Mouse (Mus musculus) heart, embryonic 15.5 days (tissue): Measurements from ENCODE around the gene Hist2h4. TPM values are rescaled to one million over a fixed set of nuclear protein-coding genes. Genes with fewer than 3 reads are reported as not detected.
A peak's percentile ranks its signal among the peaks of the same experiment; 100 is the strongest.
"Not testable (repeated sequence)": the region's sequence is repeated elsewhere in the genome, so short reads cannot be mapped to it uniquely, and the experiment has no call there.

Source experiments
- ATAC-seq: fragments of 200-750 bp; cut with Nextera tagmentation; replicated peaks from 2 replicates; pipeline ENCODE4 v1.8.0; 2017; ENCODE audit warnings: low read depth, moderate TSS enrichment; ENCODE audit not compliant: insufficient number of reproducible peaks, insufficient read depth, low FRiP score
- H3K27ac ChIP-seq: fragments of 300-500 bp; sonication (generic); 2 replicates; pipeline ENCODE4 v1.5.1; 2015; ENCODE audit warnings: mild to moderate bottlenecking, inconsistent platforms
- H3K27me3 ChIP-seq: fragments of 300-500 bp; sonication (generic); 2 replicates; pipeline ENCODE4 v1.6.1; 2015; ENCODE audit warnings: inconsistent platforms
- H3K36me3 ChIP-seq: fragments of 300-500 bp; sonication (generic); 2 replicates; pipeline ENCODE4 v1.6.1; 2015; ENCODE audit warnings: mild to moderate bottlenecking, inconsistent platforms
- H3K4me1 ChIP-seq: fragments of 300-500 bp; sonication (generic); replicated peaks from 2 replicates; pipeline ENCODE4 v1.6.1; 2015; ENCODE audit warnings: inconsistent platforms
- H3K4me2 ChIP-seq: fragments of 300-500 bp; sonication (generic); 2 replicates; pipeline ENCODE4 v1.6.1; 2015; ENCODE audit warnings: inconsistent platforms, mild to moderate bottlenecking, moderate library complexity
- H3K4me3 ChIP-seq: fragments of 300-500 bp; sonication (generic); 2 replicates; pipeline ENCODE4 v1.5.1; 2015; ENCODE audit warnings: mild to moderate bottlenecking, inconsistent platforms
- H3K9ac ChIP-seq: fragments of 300-500 bp; sonication (generic); 2 replicates; pipeline ENCODE4 v1.6.1; 2015; ENCODE audit warnings: mild to moderate bottlenecking, inconsistent platforms
- H3K9me3 ChIP-seq: fragments of 300-500 bp; sonication (generic); replicated peaks from 2 replicates; pipeline ENCODE4 v1.6.1; 2016; ENCODE audit warnings: inconsistent platforms
- WGBS: fragments of 180-500 bp; shearing (Covaris S2); methylation state at CpG from one replicate; pipeline ENCODE4 v1.1.7; 2015; ENCODE audit warnings: mixed read lengths; 5-methylcytosine and 5-hydroxymethylcytosine counted together
- polyA plus RNA-seq: library from polyadenylated mRNA; unstranded; fragments of >200 nt; fragmentation: Nextera tagmentation; extraction: Ambion mirVana; gene quantifications from 2 replicates; pipeline ENCODE4 v1.2.1, GENCODE M21; 2015

Hist2h4 gene
- polyA plus RNA-seq, 1 experiment from 2014 or later: 3.9 TPM

DNA sequence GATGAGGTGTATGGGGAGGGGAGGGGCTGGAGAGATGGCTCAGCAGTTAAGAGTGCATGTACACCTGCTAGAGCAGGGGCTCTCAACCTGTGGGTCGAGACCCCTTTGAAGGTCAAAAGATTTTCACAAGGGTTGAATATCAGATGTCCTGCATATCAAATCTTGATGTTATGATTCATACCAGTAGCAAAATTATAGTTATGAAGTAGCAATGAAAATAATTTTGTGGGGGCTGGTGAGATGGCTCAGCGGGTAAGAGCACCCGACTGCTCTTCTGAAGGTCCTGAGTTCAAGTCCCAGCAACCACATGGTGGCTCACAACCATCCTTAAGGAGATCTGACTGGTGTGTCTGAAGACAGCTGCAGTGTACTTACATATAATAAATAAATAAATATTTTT lies 27.6 kb upstream of the Hist2h4 start:
- H3K9ac ChIP-seq, H3K36me3 ChIP-seq, H3K27ac ChIP-seq, H3K4me2 ChIP-seq, H3K4me1 ChIP-seq, ATAC-seq, H3K9me3 ChIP-seq, H3K4me3 ChIP-seq, H3K27me3 ChIP-seq: not testable (repeated sequence)
- 87% methylated on average over 3 of the region's 3 CpGs for WGBS

DNA sequence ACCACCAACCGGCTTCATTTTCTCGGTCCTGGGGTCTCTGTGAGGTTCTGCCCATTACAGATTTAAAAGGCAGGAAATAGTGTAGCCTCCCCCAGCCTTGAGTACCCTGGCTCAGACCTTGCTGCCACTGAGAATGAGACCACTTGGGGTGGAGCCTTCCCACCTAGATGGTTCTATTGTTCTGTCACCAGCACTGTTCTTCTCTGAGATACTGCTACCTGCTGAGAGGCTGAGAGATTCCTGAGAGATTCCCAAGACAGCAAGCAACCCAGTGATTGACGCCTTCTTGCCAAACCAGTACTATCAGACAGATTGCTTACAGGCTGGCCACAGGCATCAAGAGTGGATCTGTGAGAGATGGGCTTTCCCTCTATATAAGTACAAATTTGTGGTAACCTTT lies 26.1 kb upstream of the Hist2h4 start:
- H3K9ac ChIP-seq: no peak overlapping the region
- H3K9me3 ChIP-seq: no peaks in the 10 kb centered on the region
- H3K4me2 ChIP-seq: no peak overlapping the region
- no peak overlapping the region for H3K27ac ChIP-seq
- no peak for ATAC-seq
- H3K4me1 ChIP-seq: peaks cover 2% of the 10 kb centered on the region; the same call in 1 of the 2 replicates
- no peak overlapping the region for H3K4me3 ChIP-seq
- H3K27me3 ChIP-seq: peaks cover 10% of the 10 kb centered on the region; the same call in 1 of the 2 replicates
- no peaks in the 10 kb centered on the region for H3K36me3 ChIP-seq
- WGBS: 72% methylated on average over 3 of the region's 3 CpGs

DNA sequence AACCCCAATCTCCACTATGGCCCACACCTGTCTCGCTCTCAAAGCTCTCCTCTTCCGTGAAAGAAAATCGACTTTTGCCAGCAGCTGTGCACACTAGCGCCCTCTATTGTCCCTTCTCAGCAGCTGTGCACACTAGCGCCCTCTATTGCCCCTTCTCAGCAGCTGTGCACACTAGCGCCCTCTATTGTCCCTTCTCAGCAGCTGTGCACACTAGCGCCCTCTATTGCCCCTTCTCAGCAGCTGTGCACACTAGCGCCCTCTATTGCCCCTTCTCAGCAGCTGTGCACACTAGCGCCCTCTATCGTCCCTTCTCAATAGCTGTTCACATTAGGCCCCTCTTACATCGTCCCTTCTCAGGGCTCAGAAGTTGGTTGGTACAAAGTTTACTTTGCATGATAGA lies 24.2 kb upstream of the Hist2h4 start:
- not testable (repeated sequence) for H3K9me3 ChIP-seq, H3K4me2 ChIP-seq, H3K4me3 ChIP-seq, H3K4me1 ChIP-seq, H3K27ac ChIP-seq, H3K9ac ChIP-seq, ATAC-seq, H3K36me3 ChIP-seq
- WGBS: 87% methylated on average over 11 of the region's 11 CpGs
- peaks cover 19% of the 10 kb centered on the region for H3K27me3 ChIP-seq

DNA sequence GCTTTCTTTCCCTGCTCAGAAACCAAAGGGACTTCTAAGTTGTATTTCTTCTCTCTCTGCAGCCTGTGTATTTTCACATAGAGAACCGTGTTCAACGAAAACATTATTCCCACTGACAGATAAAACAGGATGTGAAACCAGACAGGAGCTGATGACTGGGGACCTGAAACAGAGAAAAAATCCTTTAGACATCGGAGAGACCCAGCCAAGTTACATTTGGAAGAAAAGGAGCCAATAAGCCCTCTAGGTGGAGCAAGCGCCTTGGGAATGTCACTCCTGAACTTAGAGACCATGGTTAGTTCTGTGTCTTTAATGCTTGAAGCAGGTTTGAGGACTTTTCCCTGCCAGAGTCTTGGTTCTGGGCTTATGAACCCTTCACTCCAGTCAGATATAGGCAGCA lies 21.3 kb upstream of the Hist2h4 start:
- H3K9ac ChIP-seq: no peak overlapping the region

DNA sequence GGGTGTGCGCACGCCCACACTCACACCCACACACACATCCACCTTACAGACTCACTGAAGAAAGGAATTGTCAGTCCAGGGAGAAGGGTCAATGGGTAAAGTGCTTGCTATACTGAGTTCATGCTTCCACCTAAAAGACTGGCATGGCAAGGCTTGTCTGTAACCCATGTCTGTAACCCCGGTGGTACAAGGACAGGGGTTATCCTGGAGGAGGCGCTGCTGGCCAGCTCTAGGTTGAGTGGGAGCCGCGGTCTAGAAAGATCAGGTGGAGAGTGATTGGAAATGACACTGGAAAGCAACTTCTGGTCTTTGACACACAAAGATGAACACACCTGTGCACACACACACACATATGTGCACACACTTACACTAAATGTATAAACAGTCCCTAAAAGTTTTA lies 17.5 kb upstream of the Hist2h4 start:
- no peaks in the 10 kb centered on the region for H3K36me3 ChIP-seq
- no peak overlapping the region for H3K27ac ChIP-seq
- 49% methylated on average over 6 of the region's 6 CpGs for WGBS
- peaks cover 16% of the 10 kb centered on the region for H3K4me1 ChIP-seq
- ATAC-seq: no peak
- H3K9me3 ChIP-seq: no peaks in the 10 kb centered on the region
- peaks cover 17% of the 10 kb centered on the region for H3K27me3 ChIP-seq
- no peak overlapping the region for H3K9ac ChIP-seq
- no peak overlapping the region for H3K4me2 ChIP-seq
- no peak overlapping the region for H3K4me3 ChIP-seq

More for the DNA sequence above, 21.3 kb upstream of the Hist2h4 start:
- peak overlapping the region; percentile 8; the same call in 1 of the 2 replicates for H3K4me3 ChIP-seq
- H3K27me3 ChIP-seq: peaks cover 19% of the 10 kb centered on the region
- no peak overlapping the region for H3K27ac ChIP-seq
- H3K36me3 ChIP-seq: no peaks in the 10 kb centered on the region
- ATAC-seq: no peak
- WGBS: 13% methylated on average over 4 of the region's 4 CpGs
- H3K4me1 ChIP-seq: peaks cover 8% of the 10 kb centered on the region; the same call in 1 of the 2 replicates
- no peaks in the 10 kb centered on the region for H3K9me3 ChIP-seq
- peak overlapping the region; percentile 39 for H3K4me2 ChIP-seq

DNA sequence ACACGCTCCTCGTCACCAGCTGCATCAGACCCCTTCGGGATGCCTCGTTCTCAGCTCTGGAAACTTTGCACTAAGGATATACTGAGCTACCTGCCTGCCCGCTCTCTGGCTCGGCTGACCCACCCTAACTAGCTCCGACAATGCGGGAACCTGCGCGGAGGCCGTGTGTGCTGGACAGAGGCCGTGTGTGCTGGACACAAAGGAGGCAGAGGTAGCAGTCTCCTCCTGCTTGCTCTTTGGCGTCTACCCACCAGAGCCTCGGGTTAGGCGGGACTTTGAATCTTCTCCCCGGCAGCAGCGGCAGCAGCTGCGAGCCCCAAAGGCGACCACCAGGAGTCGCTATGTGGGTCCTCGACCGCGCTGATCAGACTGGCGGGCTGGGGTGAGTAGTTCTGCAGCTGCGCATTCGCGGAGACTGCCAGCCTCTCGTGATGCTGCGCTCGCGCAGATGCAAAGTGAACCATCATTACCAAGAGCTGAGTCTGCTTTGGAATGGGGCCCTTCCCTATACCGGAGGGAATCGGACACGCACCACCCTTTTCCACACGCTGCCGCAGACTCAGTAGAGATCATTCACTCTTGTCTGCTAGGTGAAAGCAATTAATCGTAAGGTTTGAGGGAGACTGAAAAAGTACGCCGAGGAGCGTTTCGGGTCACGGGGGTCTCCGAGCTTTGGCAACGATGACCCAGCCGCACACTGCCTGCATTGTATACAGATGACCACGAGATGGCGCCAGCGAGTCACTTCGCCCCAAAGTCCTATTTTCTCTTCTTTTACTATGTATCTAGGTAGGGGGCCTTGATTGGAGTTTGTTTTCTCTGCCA lies 14.9 kb upstream of the Hist2h4 start:
- Histone ChIP-seq H3K9ac (peak overlapping the region; percentile 50), H3K4me1 (peaks cover 9% of the 10 kb centered on the region), H3K27ac (peak overlapping the region; percentile 77), H3K27me3 (peaks cover 5% of the 10 kb centered on the region), H3K36me3 (no peaks in the 10 kb centered on the region), H3K4me2 (peak overlapping the region; percentile 81), H3K9me3 (no peaks in the 10 kb centered on the region), H3K4me3 (peak overlapping the region; percentile 56)
- ATAC-seq: peak; percentile 91
- WGBS: under 1% methylated on average over 49 of the region's 49 CpGs

DNA sequence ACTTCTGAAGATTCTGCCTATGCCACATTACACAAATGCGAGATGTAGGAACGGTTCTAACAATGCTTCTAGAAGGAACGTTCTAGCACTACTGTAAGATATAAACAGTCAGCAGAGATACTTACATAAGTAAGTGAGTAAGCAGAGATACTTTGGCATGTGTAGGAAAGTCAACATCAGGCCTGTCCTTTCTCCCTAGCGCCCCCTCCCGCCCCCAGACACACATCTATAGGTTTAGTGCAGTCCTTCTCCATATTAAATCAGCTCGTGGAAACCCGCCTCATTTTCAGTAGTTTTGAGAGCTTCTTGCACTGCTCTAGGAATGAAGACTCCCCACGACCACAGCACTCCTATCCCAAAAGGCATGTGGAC lies 14.3 kb upstream of the Hist2h4 start:
- peak overlapping the region; percentile 50 for H3K9ac ChIP-seq
- no peaks in the 10 kb centered on the region for H3K9me3 ChIP-seq
- WGBS: 17% methylated on average over 8 of the region's 8 CpGs
- peaks cover 9% of the 10 kb centered on the region for H3K4me1 ChIP-seq
- no peaks in the 10 kb centered on the region for H3K36me3 ChIP-seq
- peaks cover 4% of the 10 kb centered on the region; the same call in 1 of the 2 replicates for H3K27me3 ChIP-seq
- peak; percentile 25; the same call in 1 of the 2 replicates for ATAC-seq
- H3K4me2 ChIP-seq: peak overlapping the region; percentile 81
- H3K4me3 ChIP-seq: peak overlapping the region; percentile 56
- peak overlapping the region; percentile 77 for H3K27ac ChIP-seq

DNA sequence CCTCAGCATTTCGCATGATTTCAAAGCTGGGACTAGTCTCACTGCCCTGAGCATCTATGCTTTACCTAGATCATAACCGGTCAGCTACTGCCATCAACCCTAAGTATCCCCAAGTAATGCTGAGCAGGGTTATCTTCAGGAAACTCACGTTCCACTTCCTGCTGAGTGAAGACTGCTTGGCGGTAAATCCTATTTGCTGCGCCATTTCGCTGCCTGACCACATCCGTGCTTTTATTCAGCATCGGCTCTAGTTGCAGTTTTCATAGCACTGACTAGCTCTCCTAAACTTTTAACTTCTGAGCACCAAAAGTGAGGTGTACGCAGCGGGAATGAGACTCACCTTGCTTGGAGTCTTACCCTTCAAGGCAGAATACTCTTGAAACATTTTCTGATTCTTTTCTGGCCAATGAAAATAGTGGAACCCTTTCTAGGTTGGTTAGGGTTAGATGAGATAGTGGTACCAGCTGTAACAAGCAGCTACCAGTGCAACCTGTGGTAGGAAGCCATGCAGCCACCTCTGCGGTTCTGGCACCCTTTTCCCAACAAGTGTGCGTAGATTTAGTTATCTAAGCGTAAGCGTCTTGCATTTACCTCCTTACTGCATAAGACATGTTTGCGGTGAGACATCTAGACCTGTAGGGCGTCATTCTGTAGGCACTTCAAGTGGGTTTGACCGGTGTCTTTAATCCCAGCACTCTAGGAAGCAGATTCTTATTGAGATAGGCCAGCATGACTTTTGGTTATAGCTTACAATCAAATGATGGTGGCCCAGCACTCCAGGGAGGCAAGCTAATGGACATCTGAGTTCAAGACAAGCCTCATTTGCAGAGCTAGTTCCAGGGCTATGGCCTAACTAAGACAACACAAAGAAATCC lies 10.7 kb upstream of the Hist2h4 start:
- no peak for ATAC-seq
- Histone ChIP-seq H3K9ac (no peak overlapping the region), H3K9me3 (no peaks in the 10 kb centered on the region), H3K4me3 (no peak overlapping the region), H3K27ac (no peak overlapping the region), H3K4me1 (peaks cover 15% of the 10 kb centered on the region), H3K4me2 (no peak overlapping the region), H3K36me3 (no peaks in the 10 kb centered on the region), H3K27me3 (peaks cover 4% of the 10 kb centered on the region; the same call in 1 of the 2 replicates)
- WGBS: 76% methylated on average over 17 of the region's 17 CpGs

DNA sequence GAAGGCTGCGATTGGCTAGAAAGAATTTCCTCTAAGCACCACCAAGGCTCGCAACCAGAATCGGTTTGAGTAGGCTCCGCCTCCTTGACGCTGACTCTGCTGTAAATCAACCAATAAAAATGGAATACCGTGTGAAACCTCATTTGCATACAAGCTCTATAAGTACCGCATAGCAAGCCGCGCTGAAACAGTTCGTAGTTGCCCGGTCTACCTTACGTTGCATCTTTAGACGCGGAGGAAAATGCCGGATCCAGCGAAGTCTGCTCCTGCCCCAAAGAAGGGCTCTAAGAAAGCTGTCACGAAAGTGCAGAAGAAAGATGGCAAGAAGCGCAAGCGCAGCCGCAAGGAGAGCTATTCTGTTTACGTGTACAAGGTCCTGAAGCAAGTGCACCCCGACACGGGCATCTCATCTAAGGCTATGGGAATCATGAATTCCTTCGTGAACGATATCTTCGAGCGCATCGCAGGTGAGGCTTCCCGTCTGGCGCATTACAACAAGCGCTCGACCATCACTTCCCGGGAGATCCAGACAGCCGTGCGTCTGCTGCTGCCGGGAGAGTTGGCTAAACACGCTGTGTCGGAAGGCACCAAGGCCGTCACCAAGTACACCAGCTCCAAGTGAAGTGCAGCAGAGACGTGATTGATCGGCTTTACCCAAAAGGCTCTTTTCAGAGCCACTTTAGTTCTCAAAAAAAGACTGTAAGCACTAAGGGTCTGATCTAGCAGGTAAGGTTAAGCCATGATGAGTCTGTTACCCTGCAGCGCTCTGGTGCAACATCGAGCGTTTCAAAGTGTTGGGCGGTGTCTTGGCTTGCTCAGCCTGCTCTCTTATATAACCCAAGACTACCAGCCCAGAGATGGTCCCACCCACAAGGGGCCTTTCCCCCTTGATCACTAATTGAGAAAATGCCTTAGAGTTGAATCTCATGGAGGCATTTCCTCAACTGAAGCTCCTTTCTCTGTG lies 6.7 kb upstream of the Hist2h4 start, which contains the start of gene Hist2h2bb:
Gene Hist2h2bb, plus strand, starts transcription at position 242 of the 964 bp plus-strand sequence.
- H3K4me2 ChIP-seq: peak within 1 kb of the TSS; percentile 82
- peak; percentile 94 for ATAC-seq
- WGBS: under 1% methylated on average over 45 of the region's 45 CpGs

DNA sequence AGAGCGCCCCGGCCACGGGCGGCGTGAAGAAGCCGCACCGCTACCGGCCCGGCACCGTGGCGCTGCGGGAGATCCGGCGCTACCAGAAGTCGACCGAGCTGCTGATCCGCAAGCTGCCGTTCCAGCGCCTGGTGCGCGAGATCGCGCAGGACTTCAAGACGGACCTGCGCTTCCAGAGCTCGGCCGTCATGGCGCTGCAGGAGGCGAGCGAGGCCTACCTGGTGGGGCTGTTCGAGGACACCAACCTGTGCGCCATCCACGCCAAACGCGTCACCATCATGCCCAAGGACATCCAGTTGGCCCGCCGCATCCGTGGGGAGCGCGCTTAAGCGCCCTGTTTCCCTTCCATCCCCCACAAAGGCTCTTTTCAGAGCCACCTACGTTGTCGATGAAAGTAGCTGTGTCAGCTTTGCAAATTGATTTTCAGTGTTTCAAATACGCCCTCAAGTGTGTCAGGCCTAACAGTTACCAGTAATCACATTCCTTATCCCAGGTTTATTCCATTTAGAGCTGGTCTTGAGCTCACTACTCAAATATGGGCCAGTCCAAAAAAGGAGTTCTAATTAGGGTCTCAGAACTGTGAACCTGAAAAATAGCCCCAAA lies 5.8 kb upstream of the Hist2h4 start:
- peaks cover 21% of the 10 kb centered on the region for H3K4me1 ChIP-seq
- peak overlapping the region; percentile 54 for H3K4me3 ChIP-seq
- H3K9me3 ChIP-seq, H3K36me3 ChIP-seq, H3K27me3 ChIP-seq: not testable (repeated sequence)
- WGBS: 1% methylated on average over 15 of the region's 44 CpGs
- peak overlapping the region; percentile 96 for H3K27ac ChIP-seq
- peak overlapping the region; percentile 82 for H3K4me2 ChIP-seq
- H3K9ac ChIP-seq: peak overlapping the region; percentile 60
- peak; percentile 32; the same call in 1 of the 2 replicates for ATAC-seq

More for the DNA sequence above, 6.7 kb upstream of the Hist2h4 start, which contains the start of gene Hist2h2bb:
- Histone ChIP-seq H3K9me3 (no peaks in the 10 kb centered on the region), H3K27ac (peak within 1 kb of the TSS; percentile 96), H3K9ac (peak within 1 kb of the TSS; percentile 63), H3K4me3 (peak within 1 kb of the TSS; percentile 54), H3K27me3 (no peaks in the 10 kb centered on the region), H3K4me1 (peaks cover 14% of the 10 kb centered on the region), H3K36me3 (no peaks in the 10 kb centered on the region)
